Mouse (Mus musculus): Measurements from ENCODE around the gene Slc25a1. TPM values are rescaled to one million over a fixed set of nuclear protein-coding genes. Genes with fewer than 3 reads are reported as not detected.
"Not testable (repeated sequence)": the region's sequence is repeated elsewhere in the genome, so short reads cannot be mapped to it uniquely, and the experiment has no call there.

Gene Slc25a1
- 10 to 100 TPM in 1 of 2 experiments, 1 to 10 TPM in 1; 5.9 to 13.9 TPM for total RNA-seq (2021)

DNA sequence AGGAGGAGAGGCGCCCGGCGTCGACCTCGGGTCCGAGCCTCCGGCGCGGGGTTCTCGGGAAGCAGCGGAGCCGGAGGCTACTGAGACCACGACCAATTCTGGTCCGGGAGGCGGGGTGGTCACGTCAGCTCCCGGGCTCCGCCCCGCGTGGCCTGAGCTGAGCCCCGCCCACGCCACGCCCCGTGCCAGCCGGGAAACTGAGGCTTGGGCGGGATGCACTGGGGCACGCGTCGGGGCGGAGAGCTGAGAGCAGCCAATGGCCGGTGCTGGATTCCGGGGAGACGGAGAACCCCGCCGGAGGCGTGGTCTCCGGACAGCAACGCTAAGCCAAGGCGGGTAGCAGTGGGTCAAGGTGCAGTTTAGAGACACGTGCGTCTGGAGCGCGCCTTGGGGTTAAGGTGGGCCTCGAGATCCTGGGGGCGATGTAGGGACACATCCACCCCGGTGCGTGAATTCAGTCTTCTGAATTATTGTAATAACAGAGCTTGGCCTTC lies at the start of gene Slc25a1:
Gene Slc25a1 (minus strand): TSS at position 133 of the 494 bp plus-strand sequence.
- intact Hi-C loops (cut with DNase I), result loop anchor here (5.0 to 10.0 kb wide), 3 partner anchors 59 to 417 kb away; partner anchors contain the start of genes Arvcf and Tango2
- DNase-seq, result peak; percentile 73 to 74

GRCm38 (mm10) chr16:17971853-17972252 lies 43.8 kb upstream of the Slc25a1 start:
- intact Hi-C loops (cut with DNase I), result no loop called here
- DNase-seq, result no peak

- no peak for DNase-seq
- intact Hi-C loops (cut with DNase I), result no loop called here
Observed at GRCm38 (mm10) chr16:17962091-17962490, 34.1 kb upstream of the Slc25a1 start.

DNA sequence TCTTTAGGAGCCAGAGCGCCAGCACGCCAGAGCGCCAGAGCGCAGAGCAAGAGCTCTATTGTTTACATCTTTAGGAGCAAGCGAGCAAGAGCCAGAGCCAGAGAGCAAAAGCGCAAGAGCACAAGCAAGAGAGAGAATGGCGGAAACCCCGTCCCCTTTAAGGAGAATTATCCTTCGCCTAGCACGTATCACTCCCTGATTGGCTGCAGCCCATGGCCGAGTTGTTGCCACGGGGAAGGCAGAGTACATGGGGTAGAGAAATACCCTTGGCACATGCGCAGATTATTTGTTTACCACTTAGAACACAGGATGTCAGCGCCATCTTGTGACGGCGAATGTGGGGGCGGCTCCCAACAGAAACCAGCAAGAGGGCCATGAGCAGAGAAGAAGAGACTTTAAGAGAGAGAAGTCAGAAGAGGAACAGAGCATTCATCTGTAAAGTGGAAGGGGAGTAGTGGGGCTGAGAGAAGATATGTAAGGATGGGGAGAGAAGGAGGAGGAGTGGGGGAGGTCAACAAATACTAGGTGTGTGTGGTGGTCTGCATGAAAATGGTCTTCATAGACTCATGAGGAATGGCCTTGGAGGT lies 28.1 kb upstream of the Slc25a1 start:
- DNase-seq; intact Hi-C loops (cut with DNase I): not testable (repeated sequence)

GRCm38 (mm10) chr16:17951618-17952017 lies 23.6 kb upstream of the Slc25a1 start:
- no peak for DNase-seq
- intact Hi-C loops (cut with DNase I), result no loop called here

GRCm38 (mm10) chr16:17950068-17950467 lies 22.0 kb upstream of the Slc25a1 start:
- no peak for DNase-seq
- intact Hi-C loops (cut with DNase I), result no loop called here

- no peak for DNase-seq
- intact Hi-C loops (cut with DNase I), result no loop called here
Observed at GRCm38 (mm10) chr16:17949421-17949877, 21.4 kb upstream of the Slc25a1 start.

GRCm38 (mm10) chr16:17945081-17945831 lies 17.2 kb upstream of the Slc25a1 start:
- DNase-seq, result no peak
- intact Hi-C loops (cut with DNase I), result no loop called here

DNA sequence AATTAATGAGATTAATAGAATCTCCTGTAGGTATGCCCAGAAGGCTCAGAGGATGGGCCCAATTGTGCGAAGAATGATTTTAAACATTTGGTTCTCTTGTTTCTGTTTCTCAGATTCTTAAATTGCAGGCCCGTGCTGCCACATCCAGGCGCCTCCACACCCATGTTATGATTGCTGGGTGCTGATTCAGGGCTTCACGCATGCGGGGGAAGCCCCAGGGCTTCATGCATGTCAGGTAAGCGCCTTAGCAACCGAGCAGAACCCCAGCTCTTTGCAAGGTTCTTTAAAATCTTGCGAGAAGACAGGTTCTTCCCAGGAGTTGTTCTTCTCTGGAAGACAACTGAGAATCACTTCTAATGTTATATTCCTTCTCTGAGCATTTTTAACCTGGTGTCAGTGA lies 15.4 kb upstream of the Slc25a1 start:
- DNase-seq, result no peak
- intact Hi-C loops (cut with DNase I), result no loop called here

- intact Hi-C loops (cut with DNase I), result no loop called here
- DNase-seq, result no peak
Observed at GRCm38 (mm10) chr16:17939255-17939751, 11.3 kb upstream of the Slc25a1 start.

- DNase-seq, result peak; percentile 49 to 61
- intact Hi-C loops (cut with DNase I), result no loop called here
Observed at GRCm38 (mm10) chr16:17938821-17939220, 10.8 kb upstream of the Slc25a1 start.

GRCm38 (mm10) chr16:17938187-17938586 lies 10.2 kb upstream of the Slc25a1 start:
- intact Hi-C loops (cut with DNase I), result no loop called here
- DNase-seq, result no peak

GRCm38 (mm10) chr16:17936776-17937175 lies 8.8 kb upstream of the Slc25a1 start:
- intact Hi-C loops (cut with DNase I), result no loop called here
- no peak for DNase-seq

- intact Hi-C loops (cut with DNase I), result no loop called here
- no peak for DNase-seq
Observed at GRCm38 (mm10) chr16:17934445-17934910, 6.5 kb upstream of the Slc25a1 start.

DNA sequence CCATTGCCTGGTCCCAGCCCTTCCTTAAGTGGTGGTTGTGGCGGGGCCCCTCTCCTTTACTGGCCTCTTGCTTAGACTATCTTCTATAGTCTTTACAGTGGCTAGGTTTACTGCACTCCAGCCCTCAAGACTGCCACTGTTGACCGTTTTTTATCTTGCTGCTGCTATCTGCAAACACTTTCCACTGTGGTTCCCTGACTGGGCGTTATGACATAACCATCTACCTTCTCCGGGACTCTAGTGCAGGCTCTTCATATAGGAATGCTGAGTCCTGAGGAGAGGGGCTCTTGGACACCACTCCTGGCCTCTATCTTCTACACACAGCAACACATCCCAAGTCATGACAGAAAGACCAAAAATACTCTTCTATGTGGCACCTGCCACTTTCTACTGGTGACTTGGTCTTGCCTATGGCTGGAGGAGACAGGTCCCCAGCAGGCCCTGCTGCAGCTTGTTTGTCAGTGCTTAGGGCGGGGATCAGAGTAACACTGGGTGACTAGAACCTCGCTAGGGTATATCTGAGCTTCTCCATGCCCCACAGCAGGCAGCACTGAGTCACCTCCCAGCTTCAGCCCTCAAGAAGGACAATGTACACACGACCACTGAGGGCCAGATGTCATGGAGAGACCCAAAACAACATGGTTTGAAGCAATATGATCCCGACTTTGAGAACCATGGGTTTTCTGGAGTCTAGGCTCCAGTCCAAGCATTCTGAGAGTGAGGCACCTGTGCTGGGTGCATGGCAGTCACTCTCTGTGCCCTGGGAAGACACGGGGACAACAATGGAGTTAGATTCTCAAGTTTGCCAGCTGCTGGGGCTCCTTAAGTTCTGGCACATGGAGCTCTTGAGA lies 5.8 kb upstream of the Slc25a1 start:
- no peak for DNase-seq
- intact Hi-C loops (cut with DNase I), result no loop called here

DNA sequence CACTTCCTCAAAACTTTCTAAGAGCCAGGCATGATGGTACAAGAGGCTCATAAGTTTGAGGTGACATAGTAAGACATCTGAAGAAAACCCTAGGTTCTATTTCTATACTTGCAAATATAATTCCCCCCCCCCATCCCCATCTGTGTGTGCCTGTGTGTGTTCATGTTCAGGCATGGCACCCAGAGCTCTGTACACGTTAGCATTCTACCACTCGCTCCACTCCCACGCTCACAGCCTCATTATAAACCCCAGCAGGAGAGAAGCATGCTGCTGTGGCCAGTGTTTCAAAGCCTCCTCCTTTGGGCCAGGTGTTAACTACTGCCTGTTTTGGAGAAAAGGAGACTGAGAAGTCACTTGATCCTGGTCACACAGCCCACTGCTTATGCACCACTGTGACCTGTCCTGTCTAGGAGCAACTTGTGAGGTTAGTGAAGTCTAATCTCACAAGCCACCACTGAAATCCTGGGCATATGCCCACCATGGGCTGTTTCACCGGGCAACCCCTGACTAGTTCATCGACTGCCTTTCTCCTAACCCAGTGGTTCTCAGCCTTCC lies 4.0 kb upstream of the Slc25a1 start:
- no peak for DNase-seq

GRCm38 (mm10) chr16:17929631-17930030 lies 1.6 kb upstream of the Slc25a1 start:
- DNase-seq, result no peak
- intact Hi-C loops (cut with DNase I), result loop anchor here (5.0 to 10.0 kb wide), 3 partner anchors 58 to 415 kb away; partner anchors contain the start of genes Arvcf and Tango2

More for the DNA sequence above, 4.0 kb upstream of the Slc25a1 start:
- intact Hi-C loops (cut with DNase I), result no loop called here

DNA sequence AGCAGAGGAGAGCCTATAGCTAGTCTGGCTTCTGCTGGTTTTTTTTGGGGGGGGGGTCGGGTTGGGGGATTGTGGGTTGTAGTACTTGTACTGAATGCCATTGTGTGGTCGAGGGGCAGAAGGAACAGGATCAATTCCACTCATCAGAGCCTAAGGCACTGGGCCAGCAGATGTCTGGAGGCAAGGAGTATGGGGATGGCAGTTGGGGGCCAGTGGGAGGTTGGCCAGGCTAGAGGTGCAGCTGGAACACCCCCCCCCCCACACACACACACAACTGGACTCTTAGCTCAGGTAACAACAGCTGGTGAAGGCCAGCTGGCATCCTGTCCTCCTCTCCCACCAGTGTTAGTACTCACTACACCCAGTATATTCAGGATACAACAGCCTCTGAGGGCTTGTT lies 1.2 kb upstream of the Slc25a1 start:
- intact Hi-C loops (cut with DNase I), result loop anchor here (5.0 to 10.0 kb wide), 3 partner anchors 58 to 416 kb away; partner anchors contain the start of genes Arvcf and Tango2
- DNase-seq, result no peak

DNA sequence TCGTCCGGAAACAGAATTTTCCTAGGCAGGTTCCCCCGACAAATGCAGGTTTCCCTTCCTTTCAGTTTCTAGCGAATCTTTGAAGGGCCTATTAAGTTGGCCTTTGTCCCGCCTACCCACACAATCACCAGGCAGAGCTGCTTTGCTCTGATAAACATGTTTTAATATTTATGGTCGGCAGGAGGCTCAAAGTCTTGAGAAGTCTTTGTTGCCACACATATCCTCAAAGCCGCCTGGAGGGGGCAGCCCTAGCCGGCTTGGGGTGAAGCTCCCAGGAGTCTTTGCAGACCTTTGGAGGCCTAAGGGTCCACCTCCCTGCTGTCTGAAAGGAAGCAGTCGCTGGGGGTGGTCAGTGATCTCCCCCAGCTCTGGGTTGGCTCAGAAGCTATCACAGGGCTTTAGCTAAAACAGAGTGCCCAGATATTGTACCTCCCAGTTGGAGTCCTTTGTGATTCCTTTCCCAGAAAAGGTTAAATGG lies 647 bp upstream of the Slc25a1 start:
- peak; percentile 58 to 63 for DNase-seq
- intact Hi-C loops (cut with DNase I), result loop anchor here (5.0 to 10.0 kb wide), 3 partner anchors 59 to 416 kb away; partner anchors contain the start of genes Arvcf and Tango2
